ENCODE assay signal across 8 mouse cellular contexts in the genomic region with DNA sequence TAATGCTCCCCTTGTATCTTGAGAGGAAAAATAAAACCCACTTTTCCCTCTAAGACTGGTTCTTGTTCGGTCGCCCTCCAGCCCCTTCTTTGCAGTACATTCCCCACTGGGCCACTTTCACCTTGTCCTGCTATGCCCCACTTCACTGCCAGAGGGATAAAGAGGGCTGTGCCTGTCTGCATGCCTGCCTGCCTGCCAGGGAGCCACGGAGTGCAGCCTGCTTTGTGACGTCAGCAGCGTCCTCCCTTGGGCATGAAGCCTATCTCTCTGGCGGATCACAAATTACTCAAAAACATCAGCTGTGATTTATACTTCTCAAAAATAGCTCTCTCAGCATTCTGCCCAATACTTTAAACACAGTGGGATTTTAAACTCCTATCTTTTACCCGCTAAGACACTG. TPM values are rescaled to one million over a fixed set of nuclear protein-coding genes. Genes with fewer than 3 reads are reported as not detected.
DNase-seq lines count a peak whose midpoint lies in the region; ATAC-seq and TF ChIP-seq lines count a peak whose summit lies in the region.
"Had no signal": no experiment of that assay in that cellular context is flagged by ENCODE, and none has a peak within 500 bp of the region (broad histone marks: within the 10 kb centered on the region; RNA-seq: fewer than 3 reads in every experiment).

No protein-coding gene starts in this region.

- H3K27ac ChIP-seq in lung, embryonic 16.5 days (ENCODE audit: low read length): no peak overlapping the region

- no peak overlapping the region for H3K9ac ChIP-seq in lung, embryonic 16.5 days (ENCODE audit: low read length)

- no peak for TF ChIP-seq CTCF in lung, adult 2 months (IDR thresholded peaks at IDR 0.05; ENCODE audit: insufficient read depth, low read length)

- intact Hi-C loops in heart, postnatal 10 days (cut with DNase I): no loop called here

- DNase-seq in lung, adult 2 months: no peak
- peak; percentile 80 for DNase-seq in cerebellum, adult 9-10 months
- peak; percentile 40 to 53 for DNase-seq in heart, postnatal 10 days
- DNase-seq in lung, postnatal 36 days: peak; percentile 32
- DNase-seq in urinary bladder, postnatal 36 days (ENCODE audit: low spot score in 2 of 2): peak; percentile 44 to 61
- DNase-seq in spleen, postnatal 36 days (ENCODE audit: low spot score in 2 of 2): no peak

- H3K27me3 ChIP-seq in lung, embryonic 16.5 days (ENCODE audit: control insufficient read depth, insufficient read depth, low read depth, low read length): peaks cover 10% of the 10 kb centered on the region

- H3K9me3 ChIP-seq in lung, embryonic 16.5 days (ENCODE audit: control insufficient read depth, low read length): peaks cover 3% of the 10 kb centered on the region; the same call in 1 of the 2 replicates

- no peaks in the 10 kb centered on the region for H3K36me3 ChIP-seq in lung, embryonic 16.5 days (ENCODE audit: control insufficient read depth, insufficient read depth, low read length)

- 0 out of 2 replicates have a peak, but pooled peaks have one; percentile 54 for ATAC-seq in lung, embryonic 16.5 days (ENCODE audit: low read depth)

- H3K4me3 ChIP-seq in lung, embryonic 16.5 days (ENCODE audit: low read length): no peak overlapping the region
- H3K4me3 ChIP-seq in lung, adult 2 months (replicated peaks; ENCODE audit: extremely low read depth, low read depth, low read length): no peak overlapping the region
- H3K4me3 ChIP-seq: megakaryocyte, embryonic 14.5 days had no signal

- H3K4me1 ChIP-seq in lung, embryonic 16.5 days (replicated peaks; ENCODE audit: control insufficient read depth, insufficient read depth, low read length): peaks cover 3% of the 10 kb centered on the region; the same call in 1 of the 2 replicates
- no peaks in the 10 kb centered on the region for H3K4me1 ChIP-seq in lung, adult 2 months (ENCODE audit: control insufficient read depth, insufficient read depth, low read length)

- 24% methylated on average over 7 of the region's 7 CpGs for WGBS in lung, embryonic 16.5 days
- WGBS in lung, adult 2 months: 29% methylated on average over 7 of the region's 7 CpGs

- no peak overlapping the region for H3K4me2 ChIP-seq in lung, embryonic 16.5 days (ENCODE audit: low read depth, low read length)

- TF ChIP-seq POLR2A in lung, adult 2 months (IDR thresholded peaks at IDR 0.05; ENCODE audit: borderline replicate concordance, extremely low read depth, low read depth, low read length): no peak

RNA-seq across cellular contexts. Expression of gene Tmem266, which starts 6.2 kb away (rescaled TPM):
- polyA plus RNA-seq in lung, embryonic 16.5 days (2015; fragmentation: Nextera tagmentation; extraction: Ambion mirVana): 0.20 and 0.30 TPM in 2 replicates
- 0.29 and 0.33 TPM in 2 replicates for polyA plus RNA-seq in lung, adult 2 months (2012; rRNA removed)
- total RNA-seq in heart, postnatal 10 days (2021): under 1 TPM; 0.72 to 0.82 TPM

RNA-seq across cellular contexts. Expression of gene Nrg4, which starts 6.3 kb away (rescaled TPM):
- 0.93 and 1.5 TPM in 2 replicates for polyA plus RNA-seq in lung, embryonic 16.5 days (2015; fragmentation: Nextera tagmentation; extraction: Ambion mirVana)
- polyA plus RNA-seq in lung, adult 2 months (2012; rRNA removed): 3.5 and 3.7 TPM in 2 replicates
- total RNA-seq in heart, postnatal 10 days (2021): 1 to 10 TPM; 1.5 to 3.4 TPM

Comparison
In these comparisons a context has a peak if more than half of its experiments do, and no peak if none do; other contexts are left out.
1. DNase-seq: peak in cerebellum, adult 9-10 months (single experiment), heart, postnatal 10 days (2 of 2), lung, postnatal 36 days (single experiment) and urinary bladder, postnatal 36 days (2 of 2); none in lung, adult 2 months (single experiment) and spleen, postnatal 36 days (0 of 2).